Mouse (Mus musculus) brain, embryonic 14.5 days (tissue): ENCODE measurements around the gene Lmo4.

ENCODE experiments used
- CTCF ChIP-seq: fragments of 200-500 bp; IDR thresholded peaks from 2 replicates; pipeline ENCODE4 v1.5.1; 2012; ENCODE audit warnings: inconsistent platforms, mild to moderate bottlenecking, moderate library complexity, borderline replicate concordance; ENCODE audit not compliant: insufficient read depth, insufficient read length; ENCODE audit errors: extremely low read depth
- POLR2A ChIP-seq: fragments of 200-500 bp; IDR thresholded peaks from 2 replicates; pipeline ENCODE4 v1.6.1; 2012; ENCODE audit warnings: mild to moderate bottlenecking, inconsistent platforms, borderline replicate concordance; ENCODE audit not compliant: poor library complexity, insufficient read depth, insufficient read length, severe bottlenecking; ENCODE audit errors: extremely low read depth

DNA sequence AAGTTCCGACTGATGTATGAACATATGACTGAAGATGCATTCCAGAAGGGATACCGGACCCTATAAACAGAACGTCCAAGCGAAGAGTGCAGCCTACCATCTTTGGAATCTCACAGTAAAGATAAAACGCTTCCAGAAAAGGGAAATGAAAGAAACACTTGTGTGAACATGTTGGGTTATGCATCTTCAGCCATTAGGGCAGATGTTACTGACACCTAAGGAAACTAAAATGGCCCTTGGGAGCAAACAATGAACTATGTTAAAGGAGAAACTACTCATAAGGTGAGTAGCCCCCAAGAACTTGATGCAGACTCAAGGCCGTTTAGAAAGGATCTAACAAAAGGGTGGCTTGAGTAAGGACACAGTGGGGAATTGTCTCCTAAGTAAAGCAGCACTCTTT lies 54.0 kb downstream of the Lmo4 start:
- TF ChIP-seq CTCF (no peak), POLR2A (no peak)
